Mouse (Mus musculus) lung, postnatal 0 days (tissue): Measurements from ENCODE around the gene Tmem150c. TPM values are rescaled to one million over a fixed set of nuclear protein-coding genes. Genes with fewer than 3 reads are reported as not detected.

Experiments
- ATAC-seq: fragments of 200-750 bp; cut with Nextera tagmentation; 2 replicates; pipeline ENCODE4 v1.8.0; 2017; ENCODE audit warnings: moderate library complexity
- DNase-seq: peaks from one replicate; pipeline ENCODE4 v3.0.0-alpha.2; 2016; ENCODE audit warnings: low spot score
- H3K27ac ChIP-seq: fragments of 300-500 bp; sonication (generic); 2 replicates; pipeline ENCODE4 v1.5.1; 2014; ENCODE audit warnings: antibody characterized with exemption, mild to moderate bottlenecking, low read length, mixed read lengths
- H3K27me3 ChIP-seq: fragments of 300-500 bp; sonication (generic); replicated peaks from 2 replicates; pipeline ENCODE4 v1.6.1; 2014; ENCODE audit warnings: low read length, mixed read lengths; ENCODE audit not compliant: insufficient read depth
- H3K36me3 ChIP-seq: fragments of 300-500 bp; sonication (generic); 2 replicates; pipeline ENCODE4 v1.6.1; 2014; ENCODE audit warnings: low read length, mixed read lengths; ENCODE audit not compliant: insufficient read depth
- H3K4me1 ChIP-seq: fragments of 300-500 bp; sonication (generic); 2 replicates; pipeline ENCODE4 v1.6.1; 2014; ENCODE audit warnings: antibody characterized with exemption, low read depth, low read length, mixed read lengths; ENCODE audit not compliant: insufficient read depth
- H3K4me2 ChIP-seq: fragments of 300-500 bp; sonication (generic); replicated peaks from 2 replicates; pipeline ENCODE4 v1.6.1; 2014; ENCODE audit warnings: low read depth, mild to moderate bottlenecking, low read length, moderate library complexity, mixed read lengths
- H3K4me3 ChIP-seq: fragments of 300-500 bp; sonication (generic); 2 replicates; pipeline ENCODE4 v1.5.1; 2014; ENCODE audit warnings: low read depth, low read length
- H3K9ac ChIP-seq: fragments of 300-500 bp; sonication (generic); replicated peaks from 2 replicates; pipeline ENCODE4 v1.6.1; 2014; ENCODE audit warnings: low read depth, mild to moderate bottlenecking
- H3K9me3 ChIP-seq: fragments of 300-500 bp; sonication (generic); 2 replicates; pipeline ENCODE4 v1.6.1; 2016; ENCODE audit warnings: low read length, mixed read lengths
- CTCF ChIP-seq: IDR thresholded peaks from 2 replicates; pipeline ENCODE4 v1.5.1; 2016; ENCODE audit warnings: antibody characterized with exemption, mild to moderate bottlenecking
- EP300 ChIP-seq: IDR thresholded peaks from 2 replicates; pipeline ENCODE4 v1.6.1; 2016; ENCODE audit warnings: antibody characterized with exemption, mild to moderate bottlenecking, control low read depth
- WGBS: fragments of 180-500 bp; shearing (Covaris S2); extraction: QIAGEN DNeasy Blood & Tissue Kit; methylation state at CpG from one replicate; pipeline ENCODE4 v1.1.7; 2014; 5-methylcytosine and 5-hydroxymethylcytosine counted together
- polyA plus RNA-seq: library from polyadenylated mRNA; unstranded; fragments of >200 nt; fragmentation: Nextera tagmentation; extraction: Ambion mirVana; gene quantifications from 2 replicates; pipeline ENCODE4 v1.2.1, GENCODE M21; 2015

Gene Tmem150c
- polyA plus RNA-seq, 1 experiment from 2014 or later: 5.4 TPM

GRCm38 (mm10) chr5:100040281-100040784 lies 119.3 kb downstream of the Tmem150c start:
- peak; percentile 75 for DNase-seq
- H3K36me3 ChIP-seq: no peaks in the 10 kb centered on the region
- no peaks in the 10 kb centered on the region for H3K27me3 ChIP-seq
- peak overlapping the region; percentile 99 for H3K4me3 ChIP-seq
- WGBS: 1% methylated on average over 19 of the region's 19 CpGs
- H3K9ac ChIP-seq: peak overlapping the region; percentile 70
- peak overlapping the region; percentile 98 for H3K4me2 ChIP-seq
- TF ChIP-seq EP300: no peak
- TF ChIP-seq CTCF: no peak
- peaks cover 15% of the 10 kb centered on the region for H3K4me1 ChIP-seq
- no peak for ATAC-seq
- no peaks in the 10 kb centered on the region for H3K9me3 ChIP-seq
- H3K27ac ChIP-seq: peak overlapping the region; percentile 91

DNA sequence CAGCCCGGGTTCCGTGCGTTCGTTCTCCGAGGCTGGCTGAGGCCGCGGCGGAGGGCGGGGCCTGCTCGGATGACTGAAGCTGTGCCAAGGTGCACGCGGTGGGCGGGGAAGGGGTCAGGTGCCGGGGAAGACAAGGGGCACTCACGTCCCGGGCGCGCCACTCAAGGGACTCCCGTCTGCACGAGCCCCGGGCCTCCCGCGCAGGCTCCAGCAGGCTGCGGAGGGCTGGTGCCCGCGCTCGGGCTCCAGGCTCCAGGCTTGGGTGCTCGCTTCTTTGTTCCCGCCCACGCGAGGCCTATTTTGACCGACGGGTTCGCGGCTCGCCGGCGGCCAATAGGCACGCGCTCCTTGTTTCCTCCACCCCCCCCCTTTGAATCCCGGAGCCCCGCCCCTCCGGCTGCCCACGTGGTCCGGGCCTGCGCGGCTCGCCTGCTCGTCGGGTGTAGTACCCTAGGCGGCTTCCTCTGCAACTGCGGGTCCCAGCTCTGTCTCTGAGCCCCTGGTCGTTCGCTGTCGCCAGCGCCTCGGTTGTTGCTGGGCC lies 119.9 kb downstream of the Tmem150c start, which contains the start of the genes Hnrnpdl and Enoph1:
Gene Hnrnpdl (minus strand): TSS at position 63 of the 541 bp plus-strand sequence.
Gene Enoph1 (plus strand): TSS at position 384 of the 541 bp plus-strand sequence.
- H3K27ac ChIP-seq: peak within 1 kb of the TSS; percentile 91
- no peaks in the 10 kb centered on the region for H3K9me3 ChIP-seq
- peaks cover 5% of the 10 kb centered on the region; the same call in 1 of the 2 replicates for H3K36me3 ChIP-seq
- under 1% methylated on average over 51 of the region's 57 CpGs for WGBS
- no peaks in the 10 kb centered on the region for H3K27me3 ChIP-seq
- H3K4me2 ChIP-seq: peak within 1 kb of the TSS; percentile 98
- peaks cover 15% of the 10 kb centered on the region for H3K4me1 ChIP-seq
- H3K4me3 ChIP-seq: peak within 1 kb of the TSS; percentile 99
- H3K9ac ChIP-seq: peak within 1 kb of the TSS; percentile 87
- peak; percentile 27; the same call in 1 of the 2 replicates for TF ChIP-seq CTCF
- no peak for TF ChIP-seq EP300
- peak; percentile 83 for ATAC-seq
- DNase-seq: peak; percentile 97

GRCm38 (mm10) chr5:100038714-100039601 lies 120.7 kb downstream of the Tmem150c start:
- H3K4me2 ChIP-seq: peak overlapping the region; percentile 98
- peak; percentile 86 for ATAC-seq

DNA sequence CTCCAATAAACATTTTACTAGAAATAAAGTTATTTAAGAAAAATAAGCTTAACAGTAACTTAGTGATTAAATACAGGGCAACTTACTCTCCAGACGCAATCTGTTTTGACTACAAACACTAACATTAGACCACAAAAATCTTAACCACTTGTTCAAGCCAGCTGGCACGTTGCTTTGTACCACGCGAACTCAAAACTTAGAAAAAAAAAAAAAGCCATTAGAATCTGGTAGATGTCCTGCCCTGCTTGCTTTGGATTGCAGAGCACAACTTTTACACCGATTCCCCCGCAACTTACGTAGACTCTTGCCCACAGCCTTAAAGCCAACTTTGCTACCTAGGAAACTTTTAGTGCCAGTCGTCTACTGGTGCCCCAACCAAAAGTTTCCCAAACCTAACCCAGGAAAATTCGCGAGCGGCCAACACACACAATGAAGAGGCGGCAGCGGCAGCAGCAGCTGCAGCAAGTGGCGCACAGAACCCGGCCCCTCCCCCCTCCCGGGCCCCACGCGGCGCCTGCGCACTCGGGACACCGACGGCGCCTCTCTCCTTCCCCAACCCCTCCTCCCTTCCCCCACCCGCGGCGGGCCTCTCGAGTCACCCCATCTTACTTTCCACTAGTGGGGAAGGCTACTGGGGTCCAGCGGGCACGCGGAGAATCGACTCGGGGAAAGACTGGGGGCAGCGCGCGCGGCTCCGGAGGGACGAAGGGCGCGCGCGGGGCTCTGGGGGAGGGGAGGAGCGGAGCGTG lies 121.5 kb downstream of the Tmem150c start:
- H3K4me1 ChIP-seq: 0 out of 2 replicates have a peak, but pooled peaks cover 10% of the 10 kb centered on the region
- peak overlapping the region; percentile 69 for H3K4me2 ChIP-seq
- peak overlapping the region; percentile 99 for H3K4me3 ChIP-seq
- H3K27ac ChIP-seq: peak overlapping the region; percentile 91
- peaks cover 14% of the 10 kb centered on the region; the same call in 1 of the 2 replicates for H3K36me3 ChIP-seq
- H3K27me3 ChIP-seq: no peaks in the 10 kb centered on the region
- peak overlapping the region; percentile 87 for H3K9ac ChIP-seq
- TF ChIP-seq CTCF: no peak
- DNase-seq: peak; percentile 87
- no peaks in the 10 kb centered on the region for H3K9me3 ChIP-seq
- WGBS: 1% methylated on average over 39 of the region's 45 CpGs
- ATAC-seq: peak; percentile 53

More at GRCm38 (mm10) chr5:100038714-100039601, 120.7 kb downstream of the Tmem150c start:
- Histone ChIP-seq H3K4me3 (peak overlapping the region; percentile 99), H3K27ac (peak overlapping the region; percentile 91), H3K36me3 (peaks cover 9% of the 10 kb centered on the region; the same call in 1 of the 2 replicates), H3K9me3 (no peaks in the 10 kb centered on the region), H3K27me3 (no peaks in the 10 kb centered on the region), H3K9ac (peak overlapping the region; percentile 87), H3K4me1 (peaks cover 14% of the 10 kb centered on the region)
- TF ChIP-seq CTCF (peak; percentile 93), EP300 (no peak)
- DNase-seq: peak; percentile 96
- 0% methylated on average over 78 of the region's 113 CpGs for WGBS

GRCm38 (mm10) chr5:100036681-100037080 lies 122.9 kb downstream of the Tmem150c start:
- H3K4me2 ChIP-seq: peak overlapping the region; percentile 69
- no peak overlapping the region for H3K27ac ChIP-seq
- H3K4me3 ChIP-seq: peak overlapping the region; percentile 20
- H3K27me3 ChIP-seq: no peaks in the 10 kb centered on the region
- no peaks in the 10 kb centered on the region for H3K9me3 ChIP-seq
- no peak for TF ChIP-seq EP300
- TF ChIP-seq CTCF: no peak
- 6% methylated on average over 7 of the region's 7 CpGs for WGBS
- H3K36me3 ChIP-seq: peaks cover 20% of the 10 kb centered on the region; the same call in 1 of the 2 replicates
- DNase-seq: peak; percentile 48
- no peak overlapping the region for H3K9ac ChIP-seq
- no peak for ATAC-seq
- 0 out of 2 replicates have a peak, but pooled peaks cover 5% of the 10 kb centered on the region for H3K4me1 ChIP-seq
